In genomic region chr5:76690177-76690593, GRCm38 (mm10) we compare ENCODE assay signal across 24 mouse cellular contexts. TPM values are rescaled to one million over a fixed set of nuclear protein-coding genes. Genes with fewer than 3 reads are reported as not detected.
DNase-seq lines count a peak whose midpoint lies in the region; ATAC-seq and TF ChIP-seq lines count a peak whose summit lies in the region.
"Had no signal": no experiment of that assay in that cellular context is flagged by ENCODE, and none has a peak within 500 bp of the region (broad histone marks: within the 10 kb centered on the region; RNA-seq: fewer than 3 reads in every experiment).

No protein-coding gene starts in this region.

- no peaks in the 10 kb centered on the region for H3K36me3 ChIP-seq in kidney, embryonic 14.5 days (ENCODE audit: control insufficient read depth, insufficient read depth, low read length)
- no peaks in the 10 kb centered on the region for H3K36me3 ChIP-seq in kidney, adult 2 months (ENCODE audit: control insufficient read depth, insufficient read depth, low read length)
- H3K36me3 ChIP-seq in midbrain, embryonic 11.5 days (ENCODE audit: control insufficient read depth, insufficient read depth, low read length), result no peaks in the 10 kb centered on the region
- H3K36me3 ChIP-seq in midbrain, embryonic 16.5 days (ENCODE audit: control insufficient read depth, insufficient read depth, low read length), result no peaks in the 10 kb centered on the region
- no peaks in the 10 kb centered on the region for H3K36me3 ChIP-seq in limb, embryonic 14.5 days (ENCODE audit: control insufficient read depth, insufficient read depth, low read length)
- peaks cover 33% of the 10 kb centered on the region for H3K36me3 ChIP-seq in hindbrain, embryonic 10.5 days
- H3K36me3 ChIP-seq: embryonic facial prominence, embryonic 12.5 days had no signal

- no peaks in the 10 kb centered on the region for H3K27me3 ChIP-seq in kidney, embryonic 14.5 days (ENCODE audit: control insufficient read depth, insufficient read depth, low read length)
- H3K27me3 ChIP-seq in kidney, adult 2 months (replicated peaks; ENCODE audit: control insufficient read depth, insufficient read depth, low read length), result no peaks in the 10 kb centered on the region
- H3K27me3 ChIP-seq in midbrain, embryonic 11.5 days (ENCODE audit: control insufficient read depth, insufficient read depth, low read length), result no peaks in the 10 kb centered on the region
- no peaks in the 10 kb centered on the region for H3K27me3 ChIP-seq in midbrain, embryonic 16.5 days (ENCODE audit: control insufficient read depth, insufficient read depth, low read depth, low read length)
- no peaks in the 10 kb centered on the region for H3K27me3 ChIP-seq in limb, embryonic 14.5 days (ENCODE audit: control insufficient read depth, insufficient read depth, low read length)
- no peaks in the 10 kb centered on the region for H3K27me3 ChIP-seq in hindbrain, embryonic 10.5 days (ENCODE audit: insufficient read depth, poor library complexity, severe bottlenecking)
- H3K27me3 ChIP-seq: CH12.LX; embryonic facial prominence, embryonic 12.5 days; hindbrain, embryonic 12.5 days had no signal

- DNase-seq in kidney, adult 2 months, result no peak
- DNase-seq in midbrain, embryonic 11.5 days (ENCODE audit: low spot score, missing footprints), result peak; percentile 65
- no peak for DNase-seq in limb, embryonic 14.5 days (ENCODE audit: low spot score)
- DNase-seq in left cerebral cortex, postnatal 14 days (ENCODE audit: low spot score in 2 of 2), result no peak
- DNase-seq in hindbrain, embryonic 10.5 days (ENCODE audit: low spot score), result no peak
- DNase-seq: adrenal gland, adult 2 months; B cell, adult 2 months; cerebellum, adult 11-12 months; cerebellum, postnatal 10 days; gastrocnemius, postnatal 10 days; kidney, postnatal 14 days; liver, postnatal 0 days; lung, postnatal 10 days; thymus, adult 18-20 months had no signal

- H3K4me2 ChIP-seq in kidney, embryonic 14.5 days (replicated peaks; ENCODE audit: low read depth, low read length), result no peak overlapping the region
- no peak overlapping the region for H3K4me2 ChIP-seq in midbrain, embryonic 11.5 days
- no peak overlapping the region for H3K4me2 ChIP-seq in midbrain, embryonic 16.5 days (ENCODE audit: low read length)
- H3K4me2 ChIP-seq in limb, embryonic 14.5 days (replicated peaks; ENCODE audit: low read depth, low read length, severe bottlenecking), result no peak overlapping the region
- H3K4me2 ChIP-seq: embryonic facial prominence, embryonic 12.5 days; heart, embryonic 11.5 days; hindbrain, embryonic 12.5 days; liver, embryonic 11.5 days had no signal

- H3K27ac ChIP-seq in kidney, embryonic 14.5 days (ENCODE audit: low read depth, low read length), result no peak overlapping the region
- H3K27ac ChIP-seq in kidney, adult 2 months (ENCODE audit: insufficient read depth, low read depth, low read length), result no peak overlapping the region
- H3K27ac ChIP-seq in midbrain, embryonic 11.5 days (ENCODE audit: low read depth, low read length), result no peak overlapping the region
- H3K27ac ChIP-seq in midbrain, embryonic 16.5 days (ENCODE audit: low read length), result no peak overlapping the region
- no peak overlapping the region for H3K27ac ChIP-seq in limb, embryonic 14.5 days (replicated peaks; ENCODE audit: low read depth, low read length)
- H3K27ac ChIP-seq in hindbrain, embryonic 10.5 days, result no peak overlapping the region
- H3K27ac ChIP-seq: embryonic facial prominence, embryonic 12.5 days; hindbrain, embryonic 12.5 days; layer of hippocampus, adult 2 months had no signal

- 0 out of 2 replicates have a peak, but pooled peaks cover 3% of the 10 kb centered on the region for H3K4me1 ChIP-seq in kidney, embryonic 14.5 days (ENCODE audit: control insufficient read depth, insufficient read depth, low read length)
- H3K4me1 ChIP-seq in kidney, adult 2 months (ENCODE audit: control insufficient read depth, insufficient read depth, low read length), result no peaks in the 10 kb centered on the region
- no peaks in the 10 kb centered on the region for H3K4me1 ChIP-seq in midbrain, embryonic 11.5 days (ENCODE audit: control insufficient read depth, insufficient read depth, low read length)
- no peaks in the 10 kb centered on the region; the same call in 1 of the 2 replicates for H3K4me1 ChIP-seq in midbrain, embryonic 16.5 days (ENCODE audit: control insufficient read depth, insufficient read depth, low read length)
- peaks cover 9% of the 10 kb centered on the region; the same call in 1 of the 2 replicates for H3K4me1 ChIP-seq in limb, embryonic 14.5 days (ENCODE audit: control insufficient read depth, insufficient read depth, low read length)
- H3K4me1 ChIP-seq in hindbrain, embryonic 10.5 days (replicated peaks), result no peaks in the 10 kb centered on the region

- 0 out of 2 replicates have a peak, but pooled peaks have one; percentile 10 for ATAC-seq in kidney, embryonic 14.5 days (ENCODE audit: low FRiP score, low TSS enrichment)
- no peak for ATAC-seq in midbrain, embryonic 11.5 days (ENCODE audit: low FRiP score)
- no peak for ATAC-seq in midbrain, embryonic 16.5 days
- ATAC-seq in limb, embryonic 14.5 days (ENCODE audit: low FRiP score, low read depth), result 0 out of 2 replicates have a peak, but pooled peaks have one; percentile 16
- ATAC-seq: forebrain, embryonic 14.5 days; intestine, postnatal 0 days; liver, postnatal 0 days had no signal

- no peak overlapping the region for H3K9ac ChIP-seq in kidney, embryonic 14.5 days (ENCODE audit: low read depth, low read length)
- no peak overlapping the region for H3K9ac ChIP-seq in midbrain, embryonic 11.5 days (ENCODE audit: low read length)
- no peak overlapping the region for H3K9ac ChIP-seq in midbrain, embryonic 16.5 days (ENCODE audit: low read depth, low read length)
- no peak overlapping the region for H3K9ac ChIP-seq in limb, embryonic 14.5 days (ENCODE audit: low read depth, low read length, severe bottlenecking)
- H3K9ac ChIP-seq: embryonic facial prominence, embryonic 12.5 days; hindbrain, embryonic 12.5 days; liver, postnatal 0 days had no signal

- WGBS in kidney, embryonic 14.5 days, result 35% methylated on average over 5 of the region's 5 CpGs
- 40% methylated on average over 5 of the region's 5 CpGs for WGBS in kidney, adult 2 months
- 86% methylated on average over 5 of the region's 5 CpGs for WGBS in midbrain, embryonic 11.5 days
- 74% methylated on average over 5 of the region's 5 CpGs for WGBS in midbrain, embryonic 16.5 days
- WGBS in limb, embryonic 14.5 days, result 41% methylated on average over 5 of the region's 5 CpGs
- 81% methylated on average over 5 of the region's 5 CpGs for WGBS in hindbrain, embryonic 10.5 days

- no peaks in the 10 kb centered on the region for H3K9me3 ChIP-seq in kidney, embryonic 14.5 days (ENCODE audit: control insufficient read depth, low read length)
- 0 out of 2 replicates have a peak, but pooled peaks cover 1% of the 10 kb centered on the region for H3K9me3 ChIP-seq in midbrain, embryonic 11.5 days (ENCODE audit: control insufficient read depth, low read length)
- no peaks in the 10 kb centered on the region for H3K9me3 ChIP-seq in midbrain, embryonic 16.5 days (replicated peaks; ENCODE audit: control insufficient read depth, low read length, poor library complexity, severe bottlenecking)
- no peaks in the 10 kb centered on the region for H3K9me3 ChIP-seq in limb, embryonic 14.5 days (ENCODE audit: control insufficient read depth, low read length)
- peaks cover 6% of the 10 kb centered on the region for H3K9me3 ChIP-seq in hindbrain, embryonic 10.5 days
- H3K9me3 ChIP-seq: embryonic facial prominence, embryonic 12.5 days; hindbrain, embryonic 12.5 days had no signal

- H3K4me3 ChIP-seq in kidney, embryonic 14.5 days (ENCODE audit: low read length), result no peak overlapping the region
- H3K4me3 ChIP-seq in kidney, adult 2 months (ENCODE audit: insufficient read depth, low read depth, low read length), result no peak overlapping the region
- H3K4me3 ChIP-seq in midbrain, embryonic 11.5 days (ENCODE audit: low read depth, low read length), result no peak overlapping the region
- no peak overlapping the region for H3K4me3 ChIP-seq in midbrain, embryonic 16.5 days (ENCODE audit: low read depth, low read length)
- no peak overlapping the region for H3K4me3 ChIP-seq in limb, embryonic 14.5 days (replicated peaks; ENCODE audit: low read length)
- no peak overlapping the region for H3K4me3 ChIP-seq in hindbrain, embryonic 10.5 days
- H3K4me3 ChIP-seq: embryonic facial prominence, embryonic 12.5 days; hindbrain, embryonic 12.5 days; layer of hippocampus, adult 2 months had no signal

- intact Hi-C loops in left cerebral cortex, postnatal 14 days (cut with DNase I), result no loop called here

- no peak for TF ChIP-seq POLR2A in kidney, adult 2 months (IDR thresholded peaks at IDR 0.05; ENCODE audit: low read depth, low read length)
- no peak for TF ChIP-seq POLR2A in limb, embryonic 14.5 days (IDR thresholded peaks at IDR 0.05; ENCODE audit: borderline replicate concordance, extremely low read depth, insufficient read depth, insufficient read length)

- TF ChIP-seq CTCF in kidney, adult 2 months (conservative IDR thresholded peaks at IDR 0.05; ENCODE audit: insufficient read depth, insufficient read length, low read depth, low read length), result no peak

RNA-seq across cellular contexts. Expression of gene C530008M17Rik, which starts 33.9 kb away (rescaled TPM):
- 14.9 and 21.2 TPM in 2 replicates for polyA plus RNA-seq in kidney, embryonic 14.5 days (2014; fragmentation: Nextera tagmentation; extraction: Ambion mirVana)
- polyA plus RNA-seq in kidney, adult 2 months (2012; rRNA removed), result 0.29 and 0.31 TPM in 2 replicates
- 33.0 TPM in 2 replicates for polyA plus RNA-seq in midbrain, embryonic 11.5 days (2014; fragmentation: Nextera tagmentation; extraction: Ambion mirVana)
- 58.3 and 74.4 TPM in 2 replicates for polyA plus RNA-seq in midbrain, embryonic 16.5 days (2015; fragmentation: Nextera tagmentation; extraction: Ambion mirVana)
- 24.0 and 26.5 TPM in 2 replicates for polyA plus RNA-seq in limb, embryonic 14.5 days (2012; rRNA removed)
- 12.6 and 15.1 TPM in 2 replicates for polyA plus RNA-seq in limb, embryonic 14.5 days (2014; fragmentation: Nextera tagmentation; extraction: Ambion mirVana)
- 10 to 100 TPM; 85.4 to 87.6 TPM for total RNA-seq in left cerebral cortex, postnatal 14 days (2021)
- 43.8 and 55.9 TPM in 2 replicates for polyA plus RNA-seq in hindbrain, embryonic 10.5 days (2016; fragmentation: Nextera tagmentation; extraction: Ambion mirVana)

Comparison
In these comparisons a context has a peak if more than half of its experiments do, and no peak if none do; other contexts are left out.
1. RNA of gene C530008M17Rik, which starts 33.9 kb away (polyA plus RNA-seq): 58.3 to 74.4 TPM in midbrain, embryonic 16.5 days, 43.8 to 55.9 TPM in hindbrain, embryonic 10.5 days, 33.0 TPM in midbrain, embryonic 11.5 days, 12.6 to 26.5 TPM in limb, embryonic 14.5 days and 14.9 to 21.2 TPM in kidney, embryonic 14.5 days; 0.29 to 0.31 TPM in kidney, adult 2 months; every median in the first group is over 10 times any median in the second.
2. ATAC-seq: peak in kidney, embryonic 14.5 days (single experiment) and limb, embryonic 14.5 days (single experiment); none in midbrain, embryonic 11.5 days (single experiment) and midbrain, embryonic 16.5 days (single experiment).